Mouse (Mus musculus) olfactory bulb, adult 2 months (tissue): ENCODE measurements around the gene Nxnl2.

ENCODE experiments used
- CTCF ChIP-seq: fragments of 200-500 bp; IDR thresholded peaks from 2 replicates; pipeline ENCODE4 v1.5.1; 2012; ENCODE audit warnings: low read depth, mild to moderate bottlenecking, low read length, moderate library complexity; ENCODE audit not compliant: insufficient read depth
- POLR2A ChIP-seq: fragments of 200-500 bp; IDR thresholded peaks from 2 replicates; pipeline ENCODE4 v1.6.1; 2012; ENCODE audit warnings: mild to moderate bottlenecking, low read depth, low read length, moderate library complexity; ENCODE audit not compliant: insufficient read depth

GRCm38 (mm10) chr13:51166711-51167110 is 4.1 kb upstream of the Nxnl2 start:
- TF ChIP-seq CTCF (no peak), POLR2A (no peak)
